Mouse (Mus musculus) MEL (cell line): ENCODE results near the gene Sgpp2. TPM values are rescaled to one million over a fixed set of nuclear protein-coding genes. Genes with fewer than 3 reads are reported as not detected.
A peak's percentile ranks its signal among the peaks of the same experiment; 100 is the strongest.

ENCODE experiments used
- DNase-seq: peaks from one replicate; pipeline ENCODE4 v3.0.0; 2011; ENCODE audit warnings: low read depth, low spot score
- H3K27ac ChIP-seq: 2 replicates; pipeline ENCODE4 v1.5.1; 2012; ENCODE audit warnings: low read depth, mild to moderate bottlenecking, control low read depth, low read length, moderate library complexity; ENCODE audit not compliant: control insufficient read depth
- H3K27me3 ChIP-seq, 2 experiments: fragments of 150-350 bp in 1 of 2; sonication (generic) in 1 of 2; 2 replicates each; pipeline ENCODE4 v1.6.1; 2012; ENCODE audit warnings: low read length in 2 of 2, mild to moderate bottlenecking in 2 of 2, improper control_type of control experiment in 1 of 2, moderate library complexity in 1 of 2; ENCODE audit not compliant: insufficient read depth in 2 of 2, control insufficient read depth in 1 of 2
- H3K36me3 ChIP-seq, 2 experiments: 2 replicates each; pipeline ENCODE4 v1.6.1; 2012 to 2014; ENCODE audit warnings: low read length in 2 of 2, improper control_type of control experiment in 1 of 2, inconsistent platforms in 1 of 2, mild to moderate bottlenecking in 1 of 2; ENCODE audit not compliant: insufficient read depth in 2 of 2, control insufficient read depth in 1 of 2
- H3K4me1 ChIP-seq, 2 experiments: fragments of 150-350 bp in 1 of 2; sonication (generic) in 1 of 2; 2 replicates each; pipeline ENCODE4 v1.6.1; 2012; ENCODE audit warnings: low read length in 2 of 2, improper control_type of control experiment in 1 of 2, mild to moderate bottlenecking in 1 of 2; ENCODE audit not compliant: insufficient read depth in 2 of 2, control insufficient read depth in 1 of 2
- H3K4me3 ChIP-seq, 2 experiments: fragments of 150-350 bp in 1 of 2; sonication (generic) in 1 of 2; 2 replicates each; pipeline ENCODE4 v1.5.1; 2012; ENCODE audit warnings: low read depth in 2 of 2, low read length in 2 of 2, mild to moderate bottlenecking in 2 of 2, moderate library complexity in 2 of 2, control low read depth in 1 of 2, improper control_type of control experiment in 1 of 2; ENCODE audit not compliant: control insufficient read depth in 1 of 2, insufficient read depth in 1 of 2
- H3K79me2 ChIP-seq: 2 replicates; pipeline ENCODE4 v1.6.1; 2012; ENCODE audit warnings: mild to moderate bottlenecking, low read length, moderate library complexity; ENCODE audit not compliant: control insufficient read depth, poor library complexity, insufficient read depth
- H3K9ac ChIP-seq: 2 replicates; pipeline ENCODE4 v1.6.1; 2012; ENCODE audit warnings: low read depth, mild to moderate bottlenecking, control low read depth, low read length, moderate library complexity; ENCODE audit not compliant: control insufficient read depth, poor library complexity, severe bottlenecking
- H3K9me3 ChIP-seq: fragments of 150-350 bp; sonication (generic); replicated peaks from 2 replicates; pipeline ENCODE4 v1.6.1; 2012; ENCODE audit warnings: mild to moderate bottlenecking, low read length, improper control_type of control experiment, moderate library complexity; ENCODE audit not compliant: insufficient read depth
- CHD1 ChIP-seq: IDR thresholded peaks from 2 replicates; pipeline ENCODE4 v1.6.1; 2012; ENCODE audit warnings: low read depth, mild to moderate bottlenecking, inconsistent platforms, low read length, improper control_type of control experiment
- CHD2 ChIP-seq: IDR thresholded peaks from 2 replicates; pipeline ENCODE4 v1.6.1; 2011; ENCODE audit warnings: low read length, improper control_type of control experiment
- CTCF ChIP-seq, 3 experiments: IDR thresholded peaks in 2 of 3; conservative IDR thresholded peaks in 1 of 3; 2 replicates each; pipeline ENCODE4 v1.5.1; 2011 to 2012; ENCODE audit warnings: low read length in 3 of 3, low read depth in 2 of 3, mild to moderate bottlenecking in 2 of 3, improper control_type of control experiment in 1 of 3, inconsistent platforms in 1 of 3, mixed read lengths in 1 of 3, moderate library complexity in 1 of 3; ENCODE audit not compliant: control insufficient read depth in 1 of 3, insufficient read depth in 1 of 3, poor library complexity in 1 of 3, severe bottlenecking in 1 of 3
- ELF1 ChIP-seq: IDR thresholded peaks from 2 replicates; pipeline ENCODE4 v1.6.1; 2014; ENCODE audit warnings: low read depth, mild to moderate bottlenecking, inconsistent platforms, low read length, improper control_type of control experiment, moderate library complexity
- EP300 ChIP-seq, 2 experiments: IDR thresholded peaks; 2 replicates each; pipeline ENCODE4 v1.6.1; 2011; ENCODE audit warnings: improper control_type of control experiment in 2 of 2, low read length in 2 of 2, low read depth in 1 of 2, mild to moderate bottlenecking in 1 of 2
- ETS1 ChIP-seq: IDR thresholded peaks from 2 replicates; pipeline ENCODE4 v1.6.1; 2012; ENCODE audit warnings: low read depth, mild to moderate bottlenecking, inconsistent platforms, low read length, improper control_type of control experiment, moderate library complexity
- GABPA ChIP-seq: IDR thresholded peaks from 2 replicates; pipeline ENCODE4 v1.6.1; 2012; ENCODE audit warnings: low read depth, mild to moderate bottlenecking, inconsistent platforms, low read length, improper control_type of control experiment, moderate library complexity
- GATA1 ChIP-seq: IDR thresholded peaks from 2 replicates; pipeline ENCODE4 v1.6.1; 2011; ENCODE audit warnings: low read depth, low read length, improper control_type of control experiment
- HCFC1 ChIP-seq: IDR thresholded peaks from 2 replicates; pipeline ENCODE4 v1.6.1; 2012; ENCODE audit warnings: low read depth, mild to moderate bottlenecking, inconsistent platforms, low read length, improper control_type of control experiment, moderate library complexity
- JUND ChIP-seq: IDR thresholded peaks from 2 replicates; pipeline ENCODE4 v1.6.1; 2011; ENCODE audit warnings: low read depth, mild to moderate bottlenecking, improper control_type of control experiment, low read length
- MAZ ChIP-seq: IDR thresholded peaks from 2 replicates; pipeline ENCODE4 v1.6.1; 2012; ENCODE audit warnings: low read depth, mild to moderate bottlenecking, inconsistent platforms, low read length, improper control_type of control experiment
- MEF2A ChIP-seq: IDR thresholded peaks from 2 replicates; pipeline ENCODE4 v1.6.1; 2014; ENCODE audit warnings: low read depth, mild to moderate bottlenecking, inconsistent platforms, low read length, improper control_type of control experiment; ENCODE audit not compliant: poor library complexity, insufficient replicate concordance, severe bottlenecking; ENCODE audit errors: extremely low read depth
- MXI1 ChIP-seq: IDR thresholded peaks from 2 replicates; pipeline ENCODE4 v1.6.1; 2011; ENCODE audit warnings: mild to moderate bottlenecking, low read depth, low read length, improper control_type of control experiment
- POLR2AphosphoS5 ChIP-seq: IDR thresholded peaks from 2 replicates; pipeline ENCODE4 v1.6.1; 2012; ENCODE audit warnings: low read depth, borderline replicate concordance, mild to moderate bottlenecking, inconsistent platforms, low read length, moderate library complexity, mixed read lengths
- RAD21 ChIP-seq: IDR thresholded peaks from 2 replicates; pipeline ENCODE4 v1.6.1; 2011; ENCODE audit warnings: mild to moderate bottlenecking, low read depth, low read length, improper control_type of control experiment
- RCOR1 ChIP-seq: IDR thresholded peaks from 2 replicates; pipeline ENCODE4 v1.6.1; 2012; ENCODE audit warnings: low read depth, mild to moderate bottlenecking, inconsistent platforms, low read length, improper control_type of control experiment
- SMC3 ChIP-seq: IDR thresholded peaks from 2 replicates; pipeline ENCODE4 v1.6.1; 2011; ENCODE audit warnings: low read depth, low read length, improper control_type of control experiment
- TBP ChIP-seq: IDR thresholded peaks from 2 replicates; pipeline ENCODE4 v1.8.0; 2011; ENCODE audit warnings: low read depth, low read length, improper control_type of control experiment
- TCF12 ChIP-seq: IDR thresholded peaks from 2 replicates; pipeline ENCODE4 v1.6.1; 2014; ENCODE audit warnings: low read depth, mild to moderate bottlenecking, inconsistent platforms, low read length, improper control_type of control experiment, moderate library complexity
- UBTF ChIP-seq: IDR thresholded peaks from 2 replicates; pipeline ENCODE4 v1.6.1; 2012; ENCODE audit warnings: low read depth, mild to moderate bottlenecking, inconsistent platforms, low read length, improper control_type of control experiment, moderate library complexity, borderline replicate concordance; ENCODE audit not compliant: insufficient read depth
- USF1 ChIP-seq: IDR thresholded peaks from 2 replicates; pipeline ENCODE4 v1.6.1; 2014; ENCODE audit warnings: low read depth, mild to moderate bottlenecking, inconsistent platforms, low read length, improper control_type of control experiment, moderate library complexity
- ZC3H11A ChIP-seq: IDR thresholded peaks from 2 replicates; pipeline ENCODE4 v1.6.1; 2012; ENCODE audit warnings: low read depth, mild to moderate bottlenecking, inconsistent platforms, low read length, improper control_type of control experiment
- ZKSCAN1 ChIP-seq: IDR thresholded peaks from 2 replicates; pipeline ENCODE4 v1.6.1; 2012; ENCODE audit warnings: low read depth, mild to moderate bottlenecking, inconsistent platforms, low read length, improper control_type of control experiment, moderate library complexity
- ZNF384 ChIP-seq: IDR thresholded peaks from 2 replicates; pipeline ENCODE4 v1.6.1; 2012; ENCODE audit warnings: low read depth, mild to moderate bottlenecking, inconsistent platforms, low read length, improper control_type of control experiment
- polyA plus RNA-seq, 2 experiments: library from polyadenylated mRNA; stranded (reverse) in 1 of 2; unstranded in 1 of 2; fragments of >175 nt in 1 of 2; fragments of >200 nt in 1 of 2; gene quantifications; 2 replicates each; pipeline versions ENCODE4 v1.2.1 to v1.2.4; 2012; ENCODE audit warnings: low replicate concordance in 2 of 2, low read depth in 1 of 2; ENCODE audit not compliant: insufficient read length in 2 of 2, insufficient read depth in 1 of 2, missing spikeins in 1 of 2
- total RNA-seq: library from RNA; depleted of rRNA; stranded (reverse); fragments of 300-350 nt; gene quantifications from 2 replicates; pipeline ENCODE4 v1.2.3, GENCODE M21; 2012

Sgpp2 gene
- total and polyA plus RNA-seq, 3 experiments = 0.08 to 0.12 TPM; not detected in 1

DNA sequence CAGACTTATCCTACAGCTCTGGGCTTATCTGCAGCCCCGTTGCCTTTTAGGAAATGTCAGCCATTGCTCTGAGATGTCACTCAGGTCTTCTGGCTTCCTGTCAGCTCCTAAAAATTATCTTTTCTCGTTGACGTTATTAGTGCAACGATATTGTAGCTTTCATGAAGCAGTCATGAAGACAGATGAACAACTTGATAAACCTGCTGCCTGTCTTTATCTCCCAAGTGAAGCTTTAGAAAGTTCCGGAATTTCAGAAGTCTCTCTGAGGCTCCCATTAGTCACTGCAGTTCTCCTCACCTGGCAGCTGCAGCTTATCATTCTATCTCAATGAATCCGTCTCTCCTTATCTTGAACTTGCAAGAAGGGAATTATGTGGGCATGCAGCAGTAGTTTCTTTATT, 13.9 kb downstream of the Sgpp2 start:
- peak; percentile 37 for DNase-seq

GRCm38 (mm10) chr1:78325851-78326250, 15.7 kb downstream of the Sgpp2 start:
- Histone ChIP-seq H3K36me3 (peaks cover 0 to 6% of the 10 kb centered on the region in 2 experiments; a peak in 2 of 4 replicates), H3K9ac (no peak overlapping the region), H3K4me1 (peaks cover 0 to 5% of the 10 kb centered on the region in 2 experiments; a peak in 1 of 4 replicates), H3K79me2 (no peaks in the 10 kb centered on the region), H3K27me3 (no peaks in the 10 kb centered on the region), H3K9me3 (no peaks in the 10 kb centered on the region), H3K27ac (no peak overlapping the region), H3K4me3 (no peak overlapping the region)
- DNase-seq = no peak
- no peak for TF ChIP-seq ELF1
- TF ChIP-seq MEF2A = no peak
- no peak for TF ChIP-seq CHD2
- no peak for TF ChIP-seq RAD21
- no peak for TF ChIP-seq ZKSCAN1
- no peak for TF ChIP-seq ZNF384
- TF ChIP-seq POLR2AphosphoS5 = no peak
- TF ChIP-seq GABPA = no peak
- no peak for TF ChIP-seq MXI1
- TF ChIP-seq RCOR1 = no peak
- TF ChIP-seq UBTF = no peak
- TF ChIP-seq TBP = no peak
- no peak for TF ChIP-seq CTCF (IDR thresholded peaks at IDR 0.05 in 2 of 3, conservative IDR thresholded peaks at IDR 0.05 in 1 of 3; ENCODE audit: control insufficient read depth in 1 of 3, insufficient read depth in 1 of 3, low read depth in 2 of 3, low read length in 3 of 3, poor library complexity in 1 of 3, severe bottlenecking in 1 of 3)
- TF ChIP-seq USF1 = no peak
- TF ChIP-seq CHD1 = no peak
- TF ChIP-seq HCFC1 = no peak

More for the DNA sequence above, 13.9 kb downstream of the Sgpp2 start:
- H3K4me1 ChIP-seq = peaks cover 0 to 5% of the 10 kb centered on the region in 2 experiments; a peak in 1 of 4 replicates
- H3K27me3 ChIP-seq = no peaks in the 10 kb centered on the region
- no peak overlapping the region for H3K9ac ChIP-seq
- no peaks in the 10 kb centered on the region for H3K9me3 ChIP-seq
- no peaks in the 10 kb centered on the region for H3K79me2 ChIP-seq
- H3K27ac ChIP-seq = no peak overlapping the region
- TF ChIP-seq ELF1 (no peak), ZC3H11A (no peak), MEF2A (no peak), JUND (no peak), GATA1 (peak; percentile 66), TBP (no peak), ETS1 (peak; percentile 54; the same call in 1 of the 2 replicates), MAZ (no peak), MXI1 (no peak), RAD21 (no peak), GABPA (no peak), SMC3 (no peak), ZKSCAN1 (no peak), TCF12 (peak; percentile 84), EP300 (IDR thresholded peaks at IDR 0.05; ENCODE audit: low read depth in 1 of 2, low read length in 2 of 2) (peak; percentile 53 to 59; a peak in 2 of 4 replicates)
- peaks cover 0 to 6% of the 10 kb centered on the region in 2 experiments; a peak in 2 of 4 replicates for H3K36me3 ChIP-seq
- H3K4me3 ChIP-seq = no peak overlapping the region
